Comparison of ENCODE assay signal across 9 mouse cellular contexts in the genomic region with DNA sequence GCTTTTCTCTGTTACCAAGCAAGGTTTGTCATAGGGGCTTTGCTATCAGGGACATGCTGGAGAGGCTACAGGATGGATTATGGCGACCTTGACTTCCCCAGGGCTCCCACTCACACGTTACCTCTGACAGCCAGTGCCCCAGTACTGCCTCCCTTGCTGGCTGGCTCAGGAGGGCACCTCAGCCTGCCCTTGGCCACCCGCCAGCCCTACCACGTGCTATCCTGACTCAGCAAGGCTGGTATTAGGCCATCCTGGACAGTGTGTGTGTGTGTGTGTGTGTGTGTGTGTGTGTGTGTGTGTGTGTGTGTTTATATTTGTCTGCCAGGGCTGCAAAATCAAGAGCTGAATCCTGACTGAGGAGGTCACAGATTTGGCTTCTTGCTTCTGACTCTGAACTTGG. TPM values are rescaled to one million over a fixed set of nuclear protein-coding genes. Genes with fewer than 3 reads are reported as not detected.
A peak's percentile ranks its signal among the peaks of the same experiment; 100 is the strongest.
DNase-seq lines count a peak whose midpoint lies in the region; ATAC-seq lines count a peak whose summit lies in the region.
"Had no signal": no experiment of that assay in that cellular context is flagged by ENCODE, and none has a peak within 500 bp of the region (broad histone marks: within the 10 kb centered on the region; RNA-seq: fewer than 3 reads in every experiment).

No protein-coding gene starts in this region.

- peak overlapping the region; percentile 44 for H3K27ac ChIP-seq in intestine, embryonic 15.5 days
- H3K27ac ChIP-seq in hindbrain, embryonic 11.5 days (ENCODE audit: low read depth, low read length), result no peak overlapping the region

- no peaks in the 10 kb centered on the region for H3K36me3 ChIP-seq in intestine, embryonic 15.5 days
- H3K36me3 ChIP-seq in hindbrain, embryonic 11.5 days (ENCODE audit: control insufficient read depth, insufficient read depth, low read length), result no peaks in the 10 kb centered on the region

- no peak overlapping the region for H3K4me3 ChIP-seq in intestine, embryonic 15.5 days (replicated peaks)
- H3K4me3 ChIP-seq in hindbrain, embryonic 11.5 days (ENCODE audit: low read depth, low read length), result no peak overlapping the region

- 40% methylated on average over 4 of the region's 4 CpGs for WGBS in intestine, embryonic 15.5 days
- 53% methylated on average over 4 of the region's 4 CpGs for WGBS in hindbrain, embryonic 11.5 days

- ATAC-seq in intestine, embryonic 15.5 days, result peak; percentile 86
- no peak for ATAC-seq in hindbrain, embryonic 11.5 days (ENCODE audit: low FRiP score)

- peak; percentile 61 to 83 for DNase-seq in cerebellum, postnatal 14 days
- DNase-seq in cerebellum, adult 11 months, result no peak
- peak; percentile 98 to 99 for DNase-seq in adrenal gland, postnatal 36 days
- peak; percentile 81 for DNase-seq in lung, postnatal 14 days
- peak; percentile 85 for DNase-seq in urinary bladder, postnatal 25 days (ENCODE audit: low spot score)
- no peak for DNase-seq in layer of hippocampus, postnatal 36 days
- no peak for DNase-seq in hindbrain, embryonic 11.5 days (ENCODE audit: low spot score)

- no peaks in the 10 kb centered on the region for H3K27me3 ChIP-seq in intestine, embryonic 15.5 days (replicated peaks)
- H3K27me3 ChIP-seq in hindbrain, embryonic 11.5 days (ENCODE audit: control insufficient read depth, insufficient read depth, low read length), result no peaks in the 10 kb centered on the region

- no peak overlapping the region for H3K4me2 ChIP-seq in intestine, embryonic 15.5 days (replicated peaks)
- H3K4me2 ChIP-seq in hindbrain, embryonic 11.5 days (replicated peaks; ENCODE audit: low read depth, low read length), result no peak overlapping the region

- peaks cover 21% of the 10 kb centered on the region for H3K4me1 ChIP-seq in intestine, embryonic 15.5 days (replicated peaks)
- H3K4me1 ChIP-seq in hindbrain, embryonic 11.5 days (replicated peaks; ENCODE audit: control insufficient read depth, insufficient read depth, low read length), result no peaks in the 10 kb centered on the region

- H3K9me3 ChIP-seq in intestine, embryonic 15.5 days, result no peaks in the 10 kb centered on the region
- H3K9me3 ChIP-seq in hindbrain, embryonic 11.5 days (ENCODE audit: control insufficient read depth, low read length), result no peaks in the 10 kb centered on the region

- no peak overlapping the region for H3K9ac ChIP-seq in intestine, embryonic 15.5 days
- H3K9ac ChIP-seq in hindbrain, embryonic 11.5 days (ENCODE audit: low read depth, low read length), result no peak overlapping the region

RNA-seq across cellular contexts. Expression of gene Gas6, which starts 12.6 kb away (rescaled TPM):
- total RNA-seq in adrenal gland, postnatal 36 days (2021), result 100 to 1,000 TPM in 1 of 2 experiments, 10 to 100 TPM in 1; 83.7 to 248 TPM
- 50.9 and 57.8 TPM in 2 replicates for polyA plus RNA-seq in intestine, embryonic 15.5 days (2015; fragmentation: Nextera tagmentation; extraction: Ambion mirVana)
- 10 to 100 TPM; 81.3 to 85.0 TPM for total RNA-seq in layer of hippocampus, postnatal 36 days (2021)
- 5.9 and 9.8 TPM in 2 replicates for polyA plus RNA-seq in hindbrain, embryonic 11.5 days (2014; fragmentation: Nextera tagmentation; extraction: Ambion mirVana)

RNA-seq across cellular contexts. Expression of gene 1700029H14Rik, which starts 55.4 kb away (rescaled TPM):
- total RNA-seq in adrenal gland, postnatal 36 days (2021), result not detected
- not detected in 2 replicates for polyA plus RNA-seq in intestine, embryonic 15.5 days (2015; fragmentation: Nextera tagmentation; extraction: Ambion mirVana)
- not detected for total RNA-seq in layer of hippocampus, postnatal 36 days (2021)
- not detected in 2 replicates for polyA plus RNA-seq in hindbrain, embryonic 11.5 days (2014; fragmentation: Nextera tagmentation; extraction: Ambion mirVana)
- polyA plus RNA-seq: limb, embryonic 11.5 days had no signal

Comparison
In these comparisons a context has a peak if more than half of its experiments do, and no peak if none do; other contexts are left out.
1. DNase-seq: peak in cerebellum, postnatal 14 days (2 of 2), adrenal gland, postnatal 36 days (2 of 2), lung, postnatal 14 days (single experiment) and urinary bladder, postnatal 25 days (single experiment); none in cerebellum, adult 11 months (single experiment), layer of hippocampus, postnatal 36 days (0 of 2) and hindbrain, embryonic 11.5 days (single experiment).